Mouse (Mus musculus) lung, postnatal 0 days (tissue): Measurements from ENCODE around the gene Anks1. TPM values are rescaled to one million over a fixed set of nuclear protein-coding genes. Genes with fewer than 3 reads are reported as not detected.

Experiments
- ATAC-seq: fragments of 200-750 bp; cut with Nextera tagmentation; 2 replicates; pipeline ENCODE4 v1.8.0; 2017; ENCODE audit warnings: moderate library complexity
- DNase-seq: peaks from one replicate; pipeline ENCODE4 v3.0.0-alpha.2; 2016; ENCODE audit warnings: low spot score
- H3K27ac ChIP-seq: fragments of 300-500 bp; sonication (generic); 2 replicates; pipeline ENCODE4 v1.5.1; 2014; ENCODE audit warnings: antibody characterized with exemption, mild to moderate bottlenecking, low read length, mixed read lengths
- H3K27me3 ChIP-seq: fragments of 300-500 bp; sonication (generic); replicated peaks from 2 replicates; pipeline ENCODE4 v1.6.1; 2014; ENCODE audit warnings: low read length, mixed read lengths; ENCODE audit not compliant: insufficient read depth
- H3K36me3 ChIP-seq: fragments of 300-500 bp; sonication (generic); 2 replicates; pipeline ENCODE4 v1.6.1; 2014; ENCODE audit warnings: low read length, mixed read lengths; ENCODE audit not compliant: insufficient read depth
- H3K4me1 ChIP-seq: fragments of 300-500 bp; sonication (generic); 2 replicates; pipeline ENCODE4 v1.6.1; 2014; ENCODE audit warnings: antibody characterized with exemption, low read depth, low read length, mixed read lengths; ENCODE audit not compliant: insufficient read depth
- H3K4me2 ChIP-seq: fragments of 300-500 bp; sonication (generic); replicated peaks from 2 replicates; pipeline ENCODE4 v1.6.1; 2014; ENCODE audit warnings: low read depth, mild to moderate bottlenecking, low read length, moderate library complexity, mixed read lengths
- H3K4me3 ChIP-seq: fragments of 300-500 bp; sonication (generic); 2 replicates; pipeline ENCODE4 v1.5.1; 2014; ENCODE audit warnings: low read depth, low read length
- H3K9ac ChIP-seq: fragments of 300-500 bp; sonication (generic); replicated peaks from 2 replicates; pipeline ENCODE4 v1.6.1; 2014; ENCODE audit warnings: low read depth, mild to moderate bottlenecking
- H3K9me3 ChIP-seq: fragments of 300-500 bp; sonication (generic); 2 replicates; pipeline ENCODE4 v1.6.1; 2016; ENCODE audit warnings: low read length, mixed read lengths
- CTCF ChIP-seq: IDR thresholded peaks from 2 replicates; pipeline ENCODE4 v1.5.1; 2016; ENCODE audit warnings: antibody characterized with exemption, mild to moderate bottlenecking
- EP300 ChIP-seq: IDR thresholded peaks from 2 replicates; pipeline ENCODE4 v1.6.1; 2016; ENCODE audit warnings: antibody characterized with exemption, mild to moderate bottlenecking, control low read depth
- WGBS: fragments of 180-500 bp; shearing (Covaris S2); extraction: QIAGEN DNeasy Blood & Tissue Kit; methylation state at CpG from one replicate; pipeline ENCODE4 v1.1.7; 2014; 5-methylcytosine and 5-hydroxymethylcytosine counted together
- polyA plus RNA-seq: library from polyadenylated mRNA; unstranded; fragments of >200 nt; fragmentation: Nextera tagmentation; extraction: Ambion mirVana; gene quantifications from 2 replicates; pipeline ENCODE4 v1.2.1, GENCODE M21; 2015

Gene Anks1
- polyA plus RNA-seq, 1 experiment from 2014 or later: 25.4 TPM

DNA sequence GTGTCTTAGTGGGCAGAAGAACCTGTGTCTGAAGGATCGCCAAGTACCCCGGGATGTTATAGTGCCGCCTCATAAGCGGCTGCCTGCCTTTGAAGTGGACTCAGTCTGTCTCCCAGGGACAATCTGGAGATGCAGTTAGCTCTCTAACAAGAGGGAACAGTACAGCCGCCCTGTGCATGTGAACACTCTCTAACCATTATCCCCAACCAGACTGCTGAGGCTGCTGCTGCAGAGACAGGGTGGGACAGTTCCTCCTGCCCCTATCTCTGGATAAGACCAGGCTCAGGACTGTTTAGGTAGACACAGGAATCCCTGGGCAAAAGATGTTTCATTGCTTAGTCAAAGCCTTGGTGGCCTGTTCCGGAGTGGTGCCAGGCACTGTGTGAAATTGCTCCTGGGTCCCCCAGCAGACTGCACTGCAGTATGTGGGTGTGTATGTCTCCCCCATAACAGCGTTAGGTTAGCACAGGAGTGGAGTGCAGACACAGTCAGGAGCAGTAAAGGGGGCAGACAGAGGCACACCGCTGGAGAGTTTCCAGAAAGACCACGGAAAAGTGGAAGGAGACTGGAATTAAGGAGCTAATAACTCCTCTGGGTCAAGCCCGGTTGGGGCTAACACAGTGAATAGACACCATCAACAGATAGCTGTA lies 100.1 kb downstream of the Anks1 start:
- peak overlapping the region; percentile 35 for H3K9ac ChIP-seq
- H3K36me3 ChIP-seq: no peaks in the 10 kb centered on the region
- peak overlapping the region; percentile 36 for H3K4me3 ChIP-seq
- ATAC-seq (no peak), DNase-seq (no peak)
- 53% methylated on average over 10 of the region's 10 CpGs for WGBS
- H3K27me3 ChIP-seq: no peaks in the 10 kb centered on the region
- peak overlapping the region; percentile 95 for H3K27ac ChIP-seq
- H3K4me1 ChIP-seq: peaks cover 57% of the 10 kb centered on the region
- H3K4me2 ChIP-seq: peak overlapping the region; percentile 63
- TF ChIP-seq EP300 (0 out of 2 replicates have a peak, but pooled peaks have one; percentile 2), CTCF (no peak)
- no peaks in the 10 kb centered on the region for H3K9me3 ChIP-seq

DNA sequence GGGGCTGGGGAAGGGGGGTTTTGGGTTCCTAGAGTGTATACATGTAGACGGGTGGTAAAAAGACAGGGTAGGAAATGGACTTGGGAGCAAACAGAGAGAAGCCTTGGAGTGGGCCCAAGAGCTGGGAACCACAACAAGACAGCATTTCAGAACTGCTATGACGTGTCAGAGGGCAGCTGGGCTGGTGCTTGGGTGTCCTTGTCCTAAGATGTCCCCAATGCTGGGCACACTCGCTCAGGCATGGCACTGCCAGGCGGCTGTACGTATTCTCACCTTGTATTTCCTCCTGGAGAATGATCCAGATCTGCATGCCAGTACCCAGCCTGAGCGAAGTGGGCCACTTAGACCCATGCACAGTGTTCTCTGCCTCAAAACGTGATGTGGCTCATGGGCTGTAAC lies 100.6 kb downstream of the Anks1 start:
- WGBS: 65% methylated on average over 7 of the region's 7 CpGs
- Histone ChIP-seq H3K36me3 (no peaks in the 10 kb centered on the region), H3K9ac (peak overlapping the region; percentile 35; the same call in 1 of the 2 replicates), H3K4me2 (peak overlapping the region; percentile 63), H3K27ac (peak overlapping the region; percentile 95), H3K4me1 (peaks cover 62% of the 10 kb centered on the region), H3K27me3 (no peaks in the 10 kb centered on the region), H3K4me3 (peak overlapping the region; percentile 36), H3K9me3 (no peaks in the 10 kb centered on the region)
- DNase-seq: no peak
- TF ChIP-seq CTCF (no peak), EP300 (no peak)
- no peak for ATAC-seq

DNA sequence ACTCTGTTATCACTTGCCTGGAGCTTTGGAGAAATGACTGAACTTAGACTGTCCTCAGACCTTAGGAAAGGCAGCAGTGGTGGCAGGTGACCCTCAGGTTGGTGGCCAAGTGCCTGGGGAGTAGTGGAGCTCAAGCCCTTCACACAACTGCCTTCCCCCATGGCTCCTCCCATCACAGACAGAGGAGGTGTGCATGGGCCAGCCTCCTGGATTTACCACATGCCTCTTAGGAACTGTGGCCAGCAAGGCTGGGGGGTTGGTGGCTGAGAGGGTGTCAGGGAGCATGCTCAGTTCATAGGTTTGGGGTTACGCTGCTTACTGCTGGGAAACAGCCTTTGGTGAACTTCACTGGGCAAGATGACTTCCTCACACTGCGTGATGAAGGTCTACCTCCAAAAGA lies 101.8 kb downstream of the Anks1 start:
- no peaks in the 10 kb centered on the region for H3K36me3 ChIP-seq
- no peaks in the 10 kb centered on the region for H3K27me3 ChIP-seq
- H3K4me3 ChIP-seq: no peak overlapping the region
- H3K4me2 ChIP-seq: 0 out of 2 replicates have a peak overlapping the region, but pooled peaks have one; percentile 11
- H3K4me1 ChIP-seq: peaks cover 65% of the 10 kb centered on the region
- ATAC-seq: no peak
- H3K9me3 ChIP-seq: no peaks in the 10 kb centered on the region
- H3K27ac ChIP-seq: peak overlapping the region; percentile 57
- TF ChIP-seq CTCF (no peak), EP300 (no peak)
- WGBS: 89% methylated on average over 2 of the region's 2 CpGs
- H3K9ac ChIP-seq: no peak overlapping the region
- no peak for DNase-seq

DNA sequence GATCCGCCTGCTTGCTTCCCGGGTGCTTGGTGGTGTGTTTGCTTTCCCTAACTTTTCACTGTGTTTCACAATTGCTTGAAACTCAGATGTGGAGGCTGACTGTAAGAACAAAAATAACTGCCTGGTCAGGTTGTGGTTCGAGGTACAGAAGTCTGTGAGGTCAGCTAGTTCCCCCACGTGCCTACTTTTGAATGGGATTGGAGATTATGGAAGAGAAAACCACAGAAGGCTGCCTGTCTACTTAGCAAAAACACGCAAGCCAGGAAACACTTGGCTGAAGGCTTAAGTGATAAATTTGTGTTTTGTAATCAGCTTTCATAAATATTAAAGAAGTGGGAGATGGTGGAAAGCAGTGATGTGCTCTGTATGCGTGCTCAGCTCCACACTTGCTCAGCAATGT lies 103.7 kb downstream of the Anks1 start:
- H3K27me3 ChIP-seq: no peaks in the 10 kb centered on the region
- no peak overlapping the region for H3K4me3 ChIP-seq
- H3K36me3 ChIP-seq: no peaks in the 10 kb centered on the region
- TF ChIP-seq EP300 (no peak), CTCF (no peak)
- DNase-seq: peak; percentile 73
- H3K4me2 ChIP-seq: 0 out of 2 replicates have a peak overlapping the region, but pooled peaks have one; percentile 30
- peak overlapping the region; percentile 97 for H3K27ac ChIP-seq
- ATAC-seq: no peak
- no peak overlapping the region for H3K9ac ChIP-seq
- H3K4me1 ChIP-seq: peaks cover 57% of the 10 kb centered on the region
- H3K9me3 ChIP-seq: no peaks in the 10 kb centered on the region
- 24% methylated on average over 6 of the region's 6 CpGs for WGBS

DNA sequence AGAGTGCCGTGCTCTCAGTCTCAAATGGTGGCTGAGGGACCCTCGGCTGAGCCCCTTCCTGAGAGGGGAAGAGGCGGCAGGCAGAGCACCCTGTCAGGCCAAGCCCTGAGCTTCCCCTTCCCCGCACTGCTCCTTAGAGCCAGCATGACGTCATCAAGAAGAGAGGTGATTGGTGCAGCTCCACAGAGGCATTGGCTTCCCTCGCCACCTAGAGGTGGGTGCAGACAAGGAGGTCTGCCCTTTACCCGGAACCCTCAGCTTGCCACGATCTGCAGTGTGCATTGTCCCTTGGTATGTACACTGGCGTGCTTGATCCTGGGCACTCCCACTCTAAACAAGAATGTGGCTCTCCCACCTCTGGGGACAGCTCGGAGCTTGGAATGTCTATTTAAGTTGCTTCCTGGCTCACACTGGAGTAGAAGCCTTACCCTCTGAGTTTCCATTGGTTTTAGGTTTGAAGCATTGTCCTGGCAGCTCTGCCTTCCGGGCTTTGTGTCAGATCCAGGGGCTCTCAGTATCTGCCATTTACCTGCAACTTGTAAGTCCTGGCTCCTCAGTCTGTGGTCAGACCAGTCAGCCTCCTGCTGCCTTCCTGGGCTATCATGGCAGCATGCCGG lies 104.3 kb downstream of the Anks1 start:
- H3K4me2 ChIP-seq: peak overlapping the region; percentile 30

DNA sequence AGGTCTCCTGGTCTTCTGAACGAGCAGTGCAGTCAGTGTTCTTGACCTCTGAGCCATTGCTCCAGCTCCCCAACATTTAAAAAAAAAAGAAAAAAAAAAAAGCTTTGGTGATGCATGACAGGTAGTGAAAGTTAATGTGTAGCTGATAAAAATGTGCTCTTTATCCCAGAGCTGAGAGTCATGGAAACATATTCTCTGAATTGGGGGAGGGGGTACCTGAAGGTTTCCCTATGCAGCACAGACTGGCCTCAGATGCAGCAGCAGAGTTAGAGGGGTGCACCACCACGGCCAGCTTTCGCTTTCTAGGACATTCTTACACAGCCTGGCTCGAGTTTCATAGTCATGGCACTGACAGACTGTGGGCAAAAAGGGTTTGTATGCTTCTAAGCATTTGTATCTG lies 105.3 kb downstream of the Anks1 start:
- Histone ChIP-seq H3K9ac (no peak overlapping the region), H3K27me3 (no peaks in the 10 kb centered on the region), H3K4me2 (no peak overlapping the region), H3K27ac (peak overlapping the region; percentile 97), H3K36me3 (0 out of 2 replicates have a peak, but pooled peaks cover 3% of the 10 kb centered on the region), H3K9me3 (no peaks in the 10 kb centered on the region), H3K4me1 (peaks cover 47% of the 10 kb centered on the region), H3K4me3 (no peak overlapping the region)
- ATAC-seq: no peak
- WGBS: 40% methylated on average over 4 of the region's 4 CpGs
- TF ChIP-seq EP300 (no peak), CTCF (no peak)
- no peak for DNase-seq

More for the DNA sequence above, 104.3 kb downstream of the Anks1 start:
- H3K27ac ChIP-seq: peak overlapping the region; percentile 97
- no peaks in the 10 kb centered on the region for H3K36me3 ChIP-seq
- no peak overlapping the region for H3K9ac ChIP-seq
- H3K4me3 ChIP-seq: no peak overlapping the region
- peak; percentile 82 for ATAC-seq
- peak; percentile 97 for DNase-seq
- peaks cover 55% of the 10 kb centered on the region for H3K4me1 ChIP-seq
- no peaks in the 10 kb centered on the region for H3K27me3 ChIP-seq
- 9% methylated on average over 12 of the region's 12 CpGs for WGBS
- H3K9me3 ChIP-seq: no peaks in the 10 kb centered on the region
- peak; percentile 96 for TF ChIP-seq EP300
- peak; percentile 90 for TF ChIP-seq CTCF
